13 mouse cellular contexts compared by ENCODE assay signal in the genomic region with DNA sequence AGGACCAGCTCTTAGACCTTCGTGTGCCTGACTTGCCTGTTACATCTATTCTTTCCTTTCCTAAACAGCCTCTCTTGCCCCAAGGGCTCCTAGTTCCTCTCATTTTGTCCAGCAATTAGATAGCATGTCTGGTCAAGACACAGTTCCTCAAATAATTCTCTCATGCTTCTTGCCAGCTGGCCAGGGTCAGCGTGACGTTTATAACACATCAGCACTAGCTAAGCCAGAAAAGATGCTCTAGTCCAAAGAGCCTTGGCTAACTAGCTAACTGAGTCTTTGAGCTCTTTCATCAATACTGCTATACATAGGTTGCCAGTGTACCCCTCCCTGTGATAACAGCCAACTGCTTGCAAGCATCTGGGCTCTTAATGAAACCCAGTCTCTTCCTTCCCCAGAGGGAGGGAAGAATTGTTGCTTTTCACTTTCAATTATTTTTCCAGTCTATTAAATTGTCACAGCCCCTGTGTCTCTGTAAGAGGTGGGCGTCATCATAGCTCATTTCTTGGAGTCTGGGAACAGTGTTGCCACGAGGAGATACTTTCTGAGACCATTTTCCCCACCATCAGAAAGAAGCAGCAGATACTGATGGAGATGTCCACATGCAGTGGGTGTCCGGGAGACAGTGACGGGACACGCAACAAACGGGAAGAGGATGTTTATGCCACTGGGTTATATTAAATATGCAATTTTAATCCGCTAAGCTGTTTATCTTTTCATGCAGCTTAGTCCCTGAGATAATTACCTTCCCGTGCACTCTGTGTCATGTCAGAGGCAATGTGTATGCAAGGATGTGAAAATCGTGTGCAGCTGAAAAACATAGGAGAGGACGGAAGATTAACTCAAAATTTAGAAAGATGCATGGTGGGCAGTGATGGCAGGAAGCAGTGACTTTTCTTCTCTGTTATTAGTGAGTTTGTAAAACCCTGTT.
DNase-seq lines count a peak whose midpoint lies in the region; ATAC-seq lines count a peak whose summit lies in the region.
"Had no signal": no experiment of that assay in that cellular context is flagged by ENCODE, and none has a peak within 500 bp of the region (broad histone marks: within the 10 kb centered on the region; RNA-seq: fewer than 3 reads in every experiment).

No protein-coding gene starts in this region.

- no peaks in the 10 kb centered on the region for H3K36me3 ChIP-seq in hindbrain, embryonic 14.5 days (replicated peaks; ENCODE audit: control insufficient read depth, insufficient read depth)
- H3K36me3 ChIP-seq in hindbrain, embryonic 10.5 days = no peaks in the 10 kb centered on the region
- H3K36me3 ChIP-seq in midbrain, embryonic 15.5 days (replicated peaks) = no peaks in the 10 kb centered on the region
- H3K36me3 ChIP-seq: limb, embryonic 10.5 days had no signal

- H3K27ac ChIP-seq in hindbrain, embryonic 14.5 days = peak overlapping the region; percentile 22; the same call in 1 of the 2 replicates
- no peak overlapping the region for H3K27ac ChIP-seq in hindbrain, embryonic 10.5 days
- H3K27ac ChIP-seq in midbrain, embryonic 15.5 days = peak overlapping the region; percentile 18
- H3K27ac ChIP-seq: limb, embryonic 10.5 days had no signal

- no peak overlapping the region for H3K4me2 ChIP-seq in hindbrain, embryonic 14.5 days (replicated peaks)
- peak overlapping the region; percentile 22; the same call in 1 of the 2 replicates for H3K4me2 ChIP-seq in midbrain, embryonic 15.5 days
- H3K4me2 ChIP-seq: lung, embryonic 14.5 days had no signal

- H3K4me3 ChIP-seq in hindbrain, embryonic 14.5 days (replicated peaks; ENCODE audit: low read length) = no peak overlapping the region
- no peak overlapping the region for H3K4me3 ChIP-seq in hindbrain, embryonic 10.5 days
- H3K4me3 ChIP-seq in midbrain, embryonic 15.5 days = no peak overlapping the region
- H3K4me3 ChIP-seq: limb, embryonic 10.5 days had no signal

- no peaks in the 10 kb centered on the region for H3K9me3 ChIP-seq in hindbrain, embryonic 14.5 days (ENCODE audit: control insufficient read depth, low read length)
- no peaks in the 10 kb centered on the region for H3K9me3 ChIP-seq in hindbrain, embryonic 10.5 days
- no peaks in the 10 kb centered on the region for H3K9me3 ChIP-seq in midbrain, embryonic 15.5 days
- H3K9me3 ChIP-seq: limb, embryonic 10.5 days had no signal

- no peak for ATAC-seq in hindbrain, embryonic 14.5 days (ENCODE audit: low FRiP score)
- ATAC-seq in midbrain, embryonic 15.5 days (replicated peaks) = peak; percentile 70; the same call in 1 of the 2 replicates
- ATAC-seq: intestine, postnatal 0 days had no signal

- peak; percentile 52 for DNase-seq in hindbrain, embryonic 14.5 days (ENCODE audit: low spot score)
- DNase-seq in hindbrain, embryonic 10.5 days (ENCODE audit: low spot score) = no peak
- DNase-seq in adipocyte (ENCODE audit: low spot score) = peak; percentile 48
- DNase-seq in heart, adult 8-10 months (ENCODE audit: low spot score) = peak; percentile 69
- DNase-seq in frontal cortex, postnatal 25 days (ENCODE audit: low spot score in 2 of 2) = no peak
- no peak for DNase-seq in c-Kit-positive CD71-positive TER-119-positive erythroid progenitor cells, embryonic 14.5 days (ENCODE audit: low spot score)
- DNase-seq: cerebellum, postnatal 25 days; lung, embryonic 14.5 days; right cerebral cortex, adult 18-20 months; thymus, postnatal 4 days had no signal

- 0 out of 2 replicates have a peak, but pooled peaks cover 3% of the 10 kb centered on the region for H3K4me1 ChIP-seq in hindbrain, embryonic 14.5 days (replicated peaks; ENCODE audit: control insufficient read depth, insufficient read depth, low read length)
- no peaks in the 10 kb centered on the region for H3K4me1 ChIP-seq in hindbrain, embryonic 10.5 days (replicated peaks)
- H3K4me1 ChIP-seq in midbrain, embryonic 15.5 days = peaks cover 9% of the 10 kb centered on the region; the same call in 1 of the 2 replicates
- H3K4me1 ChIP-seq: limb, embryonic 10.5 days had no signal

- no peak overlapping the region for H3K9ac ChIP-seq in hindbrain, embryonic 14.5 days
- H3K9ac ChIP-seq in midbrain, embryonic 15.5 days = no peak overlapping the region
- H3K9ac ChIP-seq: lung, embryonic 14.5 days had no signal

- no peaks in the 10 kb centered on the region for H3K27me3 ChIP-seq in hindbrain, embryonic 14.5 days (ENCODE audit: control insufficient read depth, insufficient read depth, low read length)
- no peaks in the 10 kb centered on the region for H3K27me3 ChIP-seq in hindbrain, embryonic 10.5 days (ENCODE audit: insufficient read depth, poor library complexity, severe bottlenecking)
- H3K27me3 ChIP-seq in midbrain, embryonic 15.5 days (replicated peaks) = no peaks in the 10 kb centered on the region

- 57% methylated on average over 13 of the region's 13 CpGs for WGBS in hindbrain, embryonic 14.5 days
- 87% methylated on average over 13 of the region's 13 CpGs for WGBS in hindbrain, embryonic 10.5 days
- 48% methylated on average over 13 of the region's 13 CpGs for WGBS in midbrain, embryonic 15.5 days

Comparison
In these comparisons a context has a peak if more than half of its experiments do, and no peak if none do; other contexts are left out.
1. DNase-seq: peak in hindbrain, embryonic 14.5 days (single experiment), adipocyte (single experiment) and heart, adult 8-10 months (single experiment); none in hindbrain, embryonic 10.5 days (single experiment), frontal cortex, postnatal 25 days (0 of 2) and c-Kit-positive CD71-positive TER-119-positive erythroid progenitor cells, embryonic 14.5 days (single experiment).